Mouse (Mus musculus) large intestine, adult 2 months (tissue): Measurements from ENCODE around the gene Ptp4a2. TPM values are rescaled to one million over a fixed set of nuclear protein-coding genes. Genes with fewer than 3 reads are reported as not detected.

ENCODE experiments used
- DNase-seq: peaks from one replicate; pipeline ENCODE4 v3.0.0-alpha.2; 2012; ENCODE audit warnings: low read depth, low spot score
- WGBS: fragments of 180-500 bp; shearing (Covaris S2); methylation state at CpG from one replicate; pipeline ENCODE4 v1.1.7; 2018; 5-methylcytosine and 5-hydroxymethylcytosine counted together
- polyA plus RNA-seq: library from polyadenylated mRNA; depleted of rRNA; stranded (reverse); fragments of >200 nt; gene quantifications from 2 replicates; pipeline ENCODE4 v1.2.3, GENCODE M21; 2012

The Ptp4a2 gene
- polyA plus RNA-seq, 1 experiment = 37.8 TPM

GRCm38 (mm10) chr4:129795151-129795860 lies 15.7 kb upstream of the Ptp4a2 start:
- 31% methylated on average over 17 of the region's 17 CpGs for WGBS
- no peak for DNase-seq

GRCm38 (mm10) chr4:129795861-129796260 lies 15.2 kb upstream of the Ptp4a2 start:
- no peak for DNase-seq
- WGBS = 39% methylated on average over 8 of the region's 8 CpGs

GRCm38 (mm10) chr4:129797985-129798384 lies 13.0 kb upstream of the Ptp4a2 start:
- no peak for DNase-seq

GRCm38 (mm10) chr4:129803368-129803767 lies 7.7 kb upstream of the Ptp4a2 start:
- DNase-seq = no peak
- 59% methylated on average over 1 of the region's 1 CpGs for WGBS

More at GRCm38 (mm10) chr4:129797985-129798384, 13.0 kb upstream of the Ptp4a2 start:
- 54% methylated on average over 5 of the region's 5 CpGs for WGBS

- DNase-seq = no peak
- WGBS = 36% methylated on average over 3 of the region's 3 CpGs
Measured at GRCm38 (mm10) chr4:129805059-129805458, 6.0 kb upstream of the Ptp4a2 start.

GRCm38 (mm10) chr4:129811605-129812468 lies 818 bp downstream of the Ptp4a2 start:
- 49% methylated on average over 14 of the region's 14 CpGs for WGBS
- DNase-seq = no peak

- DNase-seq = no peak
- 63% methylated on average over 6 of the region's 6 CpGs for WGBS
Measured at GRCm38 (mm10) chr4:129817591-129817990, 6.6 kb downstream of the Ptp4a2 start.

- 47% methylated on average over 10 of the region's 10 CpGs for WGBS
Measured at GRCm38 (mm10) chr4:129818506-129819195, 7.6 kb downstream of the Ptp4a2 start.

GRCm38 (mm10) chr4:129819712-129820336 lies 8.8 kb downstream of the Ptp4a2 start:
- DNase-seq = peak; percentile 77
- WGBS = under 1% methylated on average over 64 of the region's 83 CpGs

More at GRCm38 (mm10) chr4:129818506-129819195, 7.6 kb downstream of the Ptp4a2 start:
- no peak for DNase-seq

GRCm38 (mm10) chr4:129820417-129821086 lies 9.5 kb downstream of the Ptp4a2 start:
- DNase-seq = no peak
- under 1% methylated on average over 76 of the region's 79 CpGs for WGBS

- DNase-seq = no peak
- under 1% methylated on average over 16 of the region's 16 CpGs for WGBS
Measured at GRCm38 (mm10) chr4:129821087-129821616, 10.1 kb downstream of the Ptp4a2 start.

GRCm38 (mm10) chr4:129822324-129822723 lies 11.3 kb downstream of the Ptp4a2 start:
- DNase-seq = no peak
- WGBS = 23% methylated on average over 3 of the region's 3 CpGs

GRCm38 (mm10) chr4:129823216-129823810 lies 12.3 kb downstream of the Ptp4a2 start:
- DNase-seq = peak; percentile 74
- 9% methylated on average over 4 of the region's 4 CpGs for WGBS

GRCm38 (mm10) chr4:129827611-129828010 lies 16.6 kb downstream of the Ptp4a2 start:
- 47% methylated on average over 3 of the region's 3 CpGs for WGBS
- no peak for DNase-seq

GRCm38 (mm10) chr4:129828081-129828480 lies 17.1 kb downstream of the Ptp4a2 start:
- 39% methylated on average over 3 of the region's 3 CpGs for WGBS
- DNase-seq = no peak

- 5% methylated on average over 1 of the region's 1 CpGs for WGBS
- no peak for DNase-seq
Measured at GRCm38 (mm10) chr4:129829799-129830198, 18.8 kb downstream of the Ptp4a2 start.

GRCm38 (mm10) chr4:129830343-129830944 lies 19.4 kb downstream of the Ptp4a2 start:
- WGBS = 68% methylated on average over 8 of the region's 8 CpGs
- DNase-seq = no peak

- WGBS = 20% methylated on average over 6 of the region's 6 CpGs
- DNase-seq = no peak
Measured at GRCm38 (mm10) chr4:129834581-129834980, 23.6 kb downstream of the Ptp4a2 start.
